Mouse (Mus musculus) megakaryocyte, adult 5-6 weeks (primary cell): ENCODE results near the gene Grin3b. TPM values are rescaled to one million over a fixed set of nuclear protein-coding genes. Genes with fewer than 3 reads are reported as not detected.

ENCODE experiments used
- total RNA-seq, 2 experiments: library from RNA; stranded (forward) in 1 of 2; stranded (reverse) in 1 of 2; fragments of 153-499, 151-499 nt in 1 of 2; fragments of 221-1000, 200-1000 nt in 1 of 2; gene quantifications; 2 replicates each; pipeline versions ENCODE4 v1.2.3 to v1.2.4; 2015 to 2017

The Grin3b gene
- total RNA-seq, 2 experiments from 2014 or later: 0.18 TPM; not detected in 1

Other genes with a start within 250 kb of the Grin3b start
Only the 30 nearest of the 32 such genes appear.
- gene Rnf126, start 203.8 kb upstream of the Grin3b start, total RNA-seq (2015): 30.4 and 34.0 TPM in 2 replicates
- gene Rnf126, start 203.8 kb upstream of the Grin3b start, total RNA-seq (2017): 12.5 and 13.0 TPM in 2 replicates
- 3.9 and 5.3 TPM in 2 replicates for gene Fstl3, start 193.4 kb upstream of the Grin3b start, total RNA-seq (2015)
- gene Fstl3, start 193.4 kb upstream of the Grin3b start, total RNA-seq (2017): 1.7 and 2.7 TPM in 2 replicates
- 2.7 and 5.6 TPM in 2 replicates for gene Prss57, start 179.8 kb upstream of the Grin3b start, total RNA-seq (2015)
- 1.2 and 1.8 TPM in 2 replicates for gene Prss57, start 179.8 kb upstream of the Grin3b start, total RNA-seq (2017)
- 39.3 and 42.2 TPM in 2 replicates for gene Palm, start 177.1 kb upstream of the Grin3b start, total RNA-seq (2015)
- gene Palm, start 177.1 kb upstream of the Grin3b start, total RNA-seq (2017): 30.2 and 35.5 TPM in 2 replicates
- not detected in 2 replicates for gene Misp, start 149.7 kb upstream of the Grin3b start, total RNA-seq (2015)
- not detected in 2 replicates for gene Misp, start 149.7 kb upstream of the Grin3b start, total RNA-seq (2017)
- 138 and 144 TPM in 2 replicates for gene Ptbp1, start 116.3 kb upstream of the Grin3b start, total RNA-seq (2015)
- gene Ptbp1, start 116.3 kb upstream of the Grin3b start, total RNA-seq (2017): 97.9 and 133 TPM in 2 replicates
- 322 and 372 TPM in 2 replicates for gene Prtn3, start 96.2 kb upstream of the Grin3b start, total RNA-seq (2015)
- 92.6 and 97.3 TPM in 2 replicates for gene Prtn3, start 96.2 kb upstream of the Grin3b start, total RNA-seq (2017)
- 6.2 and 10.6 TPM in 2 replicates for gene Plppr3, start 96.1 kb upstream of the Grin3b start, total RNA-seq (2015)
- 13.2 and 17.6 TPM in 2 replicates for gene Plppr3, start 96.1 kb upstream of the Grin3b start, total RNA-seq (2017)
- gene Elane, start 84.5 kb upstream of the Grin3b start, total RNA-seq (2015): 348 and 366 TPM in 2 replicates
- 161 and 164 TPM in 2 replicates for gene Elane, start 84.5 kb upstream of the Grin3b start, total RNA-seq (2017)
- not detected in 2 replicates for gene Cfd, start 79.9 kb upstream of the Grin3b start, total RNA-seq (2015)
- not detected in 2 replicates for gene Cfd, start 79.9 kb upstream of the Grin3b start, total RNA-seq (2017)
- gene Med16, start 61.8 kb upstream of the Grin3b start, total RNA-seq (2015): 12.0 and 13.6 TPM in 2 replicates
- gene Med16, start 61.8 kb upstream of the Grin3b start, total RNA-seq (2017): 17.5 and 18.0 TPM in 2 replicates
- gene Gm26602, start 59.9 kb upstream of the Grin3b start, total RNA-seq (2015): not detected in 2 replicates
- not detected in 2 replicates for gene Gm26602, start 59.9 kb upstream of the Grin3b start, total RNA-seq (2017)
- 0.18 and 0.29 TPM in 2 replicates for gene Kiss1r, start 53.7 kb upstream of the Grin3b start, total RNA-seq (2015)
- 0.26 and 0.77 TPM in 2 replicates for gene Kiss1r, start 53.7 kb upstream of the Grin3b start, total RNA-seq (2017)
- 118 and 121 TPM in 2 replicates for gene R3hdm4, start 49.5 kb upstream of the Grin3b start, total RNA-seq (2015)
- gene R3hdm4, start 49.5 kb upstream of the Grin3b start, total RNA-seq (2017): 92.1 and 134 TPM in 2 replicates
- gene Arid3a, start 43.7 kb upstream of the Grin3b start, total RNA-seq (2015): 36.7 and 38.7 TPM in 2 replicates
- 59.2 and 67.8 TPM in 2 replicates for gene Arid3a, start 43.7 kb upstream of the Grin3b start, total RNA-seq (2017)
- 10.6 and 15.7 TPM in 2 replicates for gene Wdr18, start 10.6 kb upstream of the Grin3b start, total RNA-seq (2015)
- 7.8 TPM in 2 replicates for gene Wdr18, start 10.6 kb upstream of the Grin3b start, total RNA-seq (2017)
- 51.6 and 52.2 TPM in 2 replicates for gene Tmem259, start 13.6 kb downstream of the Grin3b start, total RNA-seq (2015)
- gene Tmem259, start 13.6 kb downstream of the Grin3b start, total RNA-seq (2017): 52.1 and 53.2 TPM in 2 replicates
- 174 and 175 TPM in 2 replicates for gene Cnn2, start 17.9 kb downstream of the Grin3b start, total RNA-seq (2015)
- 286 and 299 TPM in 2 replicates for gene Cnn2, start 17.9 kb downstream of the Grin3b start, total RNA-seq (2017)
- gene Abca7, start 25.8 kb downstream of the Grin3b start, total RNA-seq (2015): 32.6 and 34.7 TPM in 2 replicates
- 33.6 and 37.4 TPM in 2 replicates for gene Abca7, start 25.8 kb downstream of the Grin3b start, total RNA-seq (2017)
- 135 and 140 TPM in 2 replicates for gene Arhgap45, start 45.9 kb downstream of the Grin3b start, total RNA-seq (2015)
- 235 and 237 TPM in 2 replicates for gene Arhgap45, start 45.9 kb downstream of the Grin3b start, total RNA-seq (2017)
- 70.2 and 70.7 TPM in 2 replicates for gene Polr2e, start 69.1 kb downstream of the Grin3b start, total RNA-seq (2015)
- gene Polr2e, start 69.1 kb downstream of the Grin3b start, total RNA-seq (2017): 58.4 and 69.2 TPM in 2 replicates
- 259 and 303 TPM in 2 replicates for gene Gpx4, start 76.5 kb downstream of the Grin3b start, total RNA-seq (2015)
- gene Gpx4, start 76.5 kb downstream of the Grin3b start, total RNA-seq (2017): 375 and 378 TPM in 2 replicates
- 32.4 and 33.0 TPM in 2 replicates for gene Sbno2, start 134.9 kb downstream of the Grin3b start, total RNA-seq (2015)
- gene Sbno2, start 134.9 kb downstream of the Grin3b start, total RNA-seq (2017): 41.9 and 46.7 TPM in 2 replicates
- gene Stk11, start 145.1 kb downstream of the Grin3b start, total RNA-seq (2015): 58.0 and 60.7 TPM in 2 replicates
- 142 and 146 TPM in 2 replicates for gene Stk11, start 145.1 kb downstream of the Grin3b start, total RNA-seq (2017)
- gene Atp5d, start 167.9 kb downstream of the Grin3b start, total RNA-seq (2015): 161 and 162 TPM in 2 replicates
- gene Atp5d, start 167.9 kb downstream of the Grin3b start, total RNA-seq (2017): 31.0 and 34.7 TPM in 2 replicates
- gene Cbarp, start 170.1 kb downstream of the Grin3b start, total RNA-seq (2015): 1.6 and 2.2 TPM in 2 replicates
- 1.4 TPM in 1 of 2 replicates, not detected in the other for gene Cbarp, start 170.1 kb downstream of the Grin3b start, total RNA-seq (2017)
- 29.5 and 29.6 TPM in 2 replicates for gene Midn, start 177.6 kb downstream of the Grin3b start, total RNA-seq (2015)
- gene Midn, start 177.6 kb downstream of the Grin3b start, total RNA-seq (2017): 22.4 and 36.1 TPM in 2 replicates
- 11.7 and 13.8 TPM in 2 replicates for gene Cirbp, start 195.3 kb downstream of the Grin3b start, total RNA-seq (2015)
- gene Cirbp, start 195.3 kb downstream of the Grin3b start, total RNA-seq (2017): 29.3 and 32.1 TPM in 2 replicates
- gene 1600002K03Rik, start 202.2 kb downstream of the Grin3b start, total RNA-seq (2015): 19.3 and 21.0 TPM in 2 replicates
- 18.8 and 20.9 TPM in 2 replicates for gene 1600002K03Rik, start 202.2 kb downstream of the Grin3b start, total RNA-seq (2017)
- 0.49 TPM in 1 of 2 replicates, not detected in the other for gene Efna2, start 208.8 kb downstream of the Grin3b start, total RNA-seq (2015)
- gene Efna2, start 208.8 kb downstream of the Grin3b start, total RNA-seq (2017): 0.12 TPM in 1 of 2 replicates, not detected in the other